In genomic region chr8:96753497-96753896, GRCm38 (mm10) we compare ENCODE assay signal across 29 mouse cellular contexts.
"Had no signal": no experiment of that assay in that cellular context is flagged by ENCODE, and none has a peak within 500 bp of the region (broad histone marks: within the 10 kb centered on the region; RNA-seq: fewer than 3 reads in every experiment).

No protein-coding gene starts in this region.

- H3K9ac ChIP-seq: heart, embryonic 12.5 days; hindbrain, embryonic 12.5 days; hindbrain, embryonic 14.5 days; intestine, embryonic 15.5 days; limb, embryonic 12.5 days; liver, embryonic 13.5 days; liver, embryonic 15.5 days; liver, postnatal 0 days had no signal

- H3K36me3 ChIP-seq: heart, embryonic 10.5 days; heart, embryonic 12.5 days; hindbrain, embryonic 10.5 days; hindbrain, embryonic 12.5 days; intestine, embryonic 15.5 days; limb, embryonic 10.5 days; limb, embryonic 12.5 days; liver, embryonic 13.5 days; liver, embryonic 15.5 days had no signal

- H3K4me1 ChIP-seq: heart, embryonic 10.5 days; heart, embryonic 12.5 days; hindbrain, embryonic 10.5 days; hindbrain, embryonic 12.5 days; intestine, embryonic 15.5 days; limb, embryonic 10.5 days; limb, embryonic 12.5 days; liver, embryonic 13.5 days; liver, embryonic 15.5 days had no signal

- ATAC-seq: hindbrain, embryonic 16.5 days; inflammation-experienced regulatory T-cells, adult 6 months; intestine, embryonic 15.5 days; intestine, postnatal 0 days; liver, postnatal 0 days had no signal

- H3K4me3 ChIP-seq: gastrocnemius, adult 2 months; heart, embryonic 10.5 days; heart, embryonic 12.5 days; hindbrain, embryonic 10.5 days; hindbrain, embryonic 12.5 days; intestine, embryonic 15.5 days; layer of hippocampus, adult 2 months; left cerebral cortex, adult 2 months; limb, embryonic 10.5 days; limb, embryonic 12.5 days; liver, embryonic 13.5 days; liver, embryonic 15.5 days had no signal

- DNase-seq: gastrocnemius, adult 2 months; gastrocnemius, postnatal 10 days; gastrocnemius, postnatal 25 days; heart, adult 18-20 months; heart, postnatal 10 days; heart, postnatal 4 days; kidney, adult 18-20 months; kidney, adult 8-10 months; kidney, postnatal 10 days; kidney, postnatal 25 days; kidney, postnatal 4 days; liver; liver, embryonic 13.5 days; liver, postnatal 0 days had no signal

- H3K27me3 ChIP-seq: heart, embryonic 12.5 days; hindbrain, embryonic 12.5 days; intestine, embryonic 15.5 days; limb, embryonic 12.5 days; liver, embryonic 13.5 days; liver, embryonic 15.5 days had no signal

- H3K4me2 ChIP-seq: heart, embryonic 12.5 days; hindbrain, embryonic 12.5 days; hindbrain, embryonic 14.5 days; intestine, embryonic 15.5 days; limb, embryonic 12.5 days; liver, embryonic 11.5 days; liver, embryonic 13.5 days; liver, embryonic 15.5 days had no signal

- H3K27ac ChIP-seq: gastrocnemius, adult 2 months; heart, embryonic 10.5 days; hindbrain, embryonic 10.5 days; hindbrain, embryonic 12.5 days; hindbrain, embryonic 14.5 days; intestine, embryonic 15.5 days; layer of hippocampus, adult 2 months; left cerebral cortex, adult 2 months; limb, embryonic 10.5 days; limb, embryonic 12.5 days; liver, embryonic 13.5 days; liver, embryonic 15.5 days had no signal

- H3K9me3 ChIP-seq: heart, embryonic 10.5 days; heart, embryonic 12.5 days; hindbrain, embryonic 10.5 days; hindbrain, embryonic 12.5 days; intestine, embryonic 15.5 days; limb, embryonic 10.5 days; limb, embryonic 12.5 days; liver, embryonic 13.5 days; liver, embryonic 15.5 days had no signal
